Mouse (Mus musculus): ENCODE measurements around the gene Hist2h3c2. TPM values are rescaled to one million over a fixed set of nuclear protein-coding genes. Genes with fewer than 3 reads are reported as not detected.

Hist2h3c2 gene
- total RNA-seq, 2 experiments from 2014 or later = 11.4 to 12.3 TPM

GRCm38 (mm10) chr3:96267541-96267940, 28.6 kb upstream of the Hist2h3c2 start:
- Histone ChIP-seq H3K27ac (peak overlapping the region; percentile 92), H3K4me3 (peak overlapping the region; percentile 51; the same call in 1 of the 2 replicates)
- TF ChIP-seq CTCF (conservative IDR thresholded peaks at IDR 0.05) = no peak
- DNase-seq (ENCODE audit: low spot score in 2 of 2) = no peak

- no peak for DNase-seq (ENCODE audit: low spot score in 2 of 2)
- Histone ChIP-seq H3K27ac (no peak overlapping the region), H3K4me3 (no peak overlapping the region)
- no peak for TF ChIP-seq CTCF (conservative IDR thresholded peaks at IDR 0.05)
Measured at GRCm38 (mm10) chr3:96266132-96266710, 27.3 kb upstream of the Hist2h3c2 start.

GRCm38 (mm10) chr3:96264404-96264949, 25.6 kb upstream of the Hist2h3c2 start:
- DNase-seq (ENCODE audit: low spot score in 2 of 2) = no peak
- no peak for TF ChIP-seq CTCF (conservative IDR thresholded peaks at IDR 0.05)
- H3K27ac ChIP-seq = peak overlapping the region; percentile 99
- H3K4me3 ChIP-seq = no peak overlapping the region; the same call in 1 of the 2 replicates

GRCm38 (mm10) chr3:96263558-96264403, 24.9 kb upstream of the Hist2h3c2 start:
- H3K27ac ChIP-seq = peak overlapping the region; percentile 99
- H3K4me3 ChIP-seq = peak overlapping the region; percentile 68
- DNase-seq (ENCODE audit: low spot score in 2 of 2) = no peak
- TF ChIP-seq CTCF (conservative IDR thresholded peaks at IDR 0.05) = no peak

- TF ChIP-seq CTCF (conservative IDR thresholded peaks at IDR 0.05) = peak; percentile 83
- DNase-seq (ENCODE audit: low spot score in 2 of 2) = peak; percentile 97 to 98
- H3K4me3 ChIP-seq = peak within 1 kb of the TSS; percentile 68
- H3K27ac ChIP-seq = peak within 1 kb of the TSS; percentile 99
Measured at GRCm38 (mm10) chr3:96262979-96263550, 24.1 kb upstream of the Hist2h3c2 start, which contains the start of gene Hist2h4. TSS of gene Hist2h4 (minus strand) at chr3:96263311.

GRCm38 (mm10) chr3:96262216-96262875, 23.4 kb upstream of the Hist2h3c2 start:
- peak; percentile 70 to 88 for DNase-seq (ENCODE audit: low spot score in 2 of 2)
- H3K27ac ChIP-seq = peak overlapping the region; percentile 99
- no peak for TF ChIP-seq CTCF (conservative IDR thresholded peaks at IDR 0.05)
- H3K4me3 ChIP-seq = peak overlapping the region; percentile 68

- DNase-seq (ENCODE audit: low spot score in 2 of 2) = no peak
- Histone ChIP-seq H3K4me3 (peak overlapping the region; percentile 68), H3K27ac (peak overlapping the region; percentile 99)
- peak; percentile 53 for TF ChIP-seq CTCF (conservative IDR thresholded peaks at IDR 0.05)
Measured at GRCm38 (mm10) chr3:96261623-96262022, 22.7 kb upstream of the Hist2h3c2 start.

GRCm38 (mm10) chr3:96260220-96260619, 21.3 kb upstream of the Hist2h3c2 start:
- H3K27ac ChIP-seq = no peak overlapping the region
- TF ChIP-seq CTCF (conservative IDR thresholded peaks at IDR 0.05) = no peak
- H3K4me3 ChIP-seq = no peak overlapping the region
- DNase-seq (ENCODE audit: low spot score in 2 of 2) = no peak

- no peak for TF ChIP-seq CTCF (conservative IDR thresholded peaks at IDR 0.05)
- Histone ChIP-seq H3K4me3 (no peak overlapping the region), H3K27ac (no peak overlapping the region)
- DNase-seq (ENCODE audit: low spot score in 2 of 2) = no peak
Measured at GRCm38 (mm10) chr3:96257190-96257589, 18.3 kb upstream of the Hist2h3c2 start.

- DNase-seq (ENCODE audit: low spot score in 2 of 2) = no peak
- Histone ChIP-seq H3K4me3 (no peak overlapping the region), H3K27ac (no peak overlapping the region)
- TF ChIP-seq CTCF (conservative IDR thresholded peaks at IDR 0.05) = no peak
Measured at GRCm38 (mm10) chr3:96255926-96256593, 17.1 kb upstream of the Hist2h3c2 start.

- no peak for TF ChIP-seq CTCF (conservative IDR thresholded peaks at IDR 0.05)
- H3K27ac ChIP-seq = no peak overlapping the region; the same call in 1 of the 2 replicates
- no peak overlapping the region for H3K4me3 ChIP-seq
- no peak for DNase-seq (ENCODE audit: low spot score in 2 of 2)
Measured at GRCm38 (mm10) chr3:96254683-96255355, 15.9 kb upstream of the Hist2h3c2 start.

Data from layer of hippocampus, adult 2 months (tissue).